Mouse (Mus musculus) stomach, embryonic 16.5 days (tissue): ENCODE data around the gene Pym1. TPM values are rescaled to one million over a fixed set of nuclear protein-coding genes. Genes with fewer than 3 reads are reported as not detected.

Experiments
- ATAC-seq: fragments of 200-750 bp; cut with Nextera tagmentation; 2 replicates; pipeline ENCODE4 v1.8.0; 2017; ENCODE audit warnings: moderate number of reproducible peaks, moderate TSS enrichment; ENCODE audit not compliant: insufficient read depth, low FRiP score
- H3K27ac ChIP-seq: fragments of 300-500 bp; sonication (generic); 2 replicates; pipeline ENCODE4 v1.5.1; 2014; ENCODE audit warnings: low read length
- H3K27me3 ChIP-seq: fragments of 300-500 bp; sonication (generic); 2 replicates; pipeline ENCODE4 v1.6.1; 2014; ENCODE audit warnings: low read length, control low read depth, mixed read lengths; ENCODE audit not compliant: control insufficient read depth, insufficient read depth
- H3K36me3 ChIP-seq: fragments of 300-500 bp; sonication (generic); 2 replicates; pipeline ENCODE4 v1.6.1; 2014; ENCODE audit warnings: low read length; ENCODE audit not compliant: control insufficient read depth, insufficient read depth
- H3K4me1 ChIP-seq: fragments of 300-500 bp; sonication (generic); 2 replicates; pipeline ENCODE4 v1.6.1; 2014; ENCODE audit warnings: low read length, control low read depth, mixed read lengths; ENCODE audit not compliant: control insufficient read depth, insufficient read depth
- H3K4me2 ChIP-seq: fragments of 300-500 bp; sonication (generic); 2 replicates; pipeline ENCODE4 v1.6.1; 2014; ENCODE audit warnings: low read depth, low read length, mixed read lengths
- H3K4me3 ChIP-seq: fragments of 300-500 bp; sonication (generic); replicated peaks from 2 replicates; pipeline ENCODE4 v1.5.1; 2014; ENCODE audit warnings: mild to moderate bottlenecking, low read length
- H3K9ac ChIP-seq: fragments of 300-500 bp; sonication (generic); 2 replicates; pipeline ENCODE4 v1.6.1; 2014; ENCODE audit warnings: low read length
- H3K9me3 ChIP-seq: fragments of 300-500 bp; sonication (generic); replicated peaks from 2 replicates; pipeline ENCODE4 v1.6.1; 2016; ENCODE audit warnings: low read length, control low read depth; ENCODE audit not compliant: control insufficient read depth
- WGBS: fragments of 180-500 bp; shearing (Covaris S2); extraction: QIAGEN DNeasy Blood & Tissue Kit; methylation state at CpG from one replicate; pipeline ENCODE4 v1.1.7; 2014; 5-methylcytosine and 5-hydroxymethylcytosine counted together
- polyA plus RNA-seq: library from polyadenylated mRNA; unstranded; fragments of >200 nt; fragmentation: Nextera tagmentation; extraction: Ambion mirVana; gene quantifications from 2 replicates; pipeline ENCODE4 v1.2.1, GENCODE M21; 2015

Gene Pym1
- polyA plus RNA-seq, 1 experiment from 2014 or later, result 35.0 TPM

- Histone ChIP-seq H3K4me2 (no peak overlapping the region), H3K4me3 (no peak overlapping the region), H3K27ac (peak overlapping the region; percentile 79), H3K9me3 (no peaks in the 10 kb centered on the region), H3K36me3 (no peaks in the 10 kb centered on the region), H3K9ac (no peak overlapping the region), H3K4me1 (peaks cover 13% of the 10 kb centered on the region; the same call in 1 of the 2 replicates), H3K27me3 (no peaks in the 10 kb centered on the region)
- 96% methylated on average over 2 of the region's 2 CpGs for WGBS
- ATAC-seq, result no peak
These were observed 30.8 kb downstream of the Pym1 start for GRCm38 (mm10) chr10:128778441-128778840.

GRCm38 (mm10) chr10:128779011-128779795 lies 31.5 kb downstream of the Pym1 start:
- peak; percentile 96 for ATAC-seq
- Histone ChIP-seq H3K27ac (peak overlapping the region; percentile 79), H3K9me3 (no peaks in the 10 kb centered on the region), H3K4me1 (peaks cover 13% of the 10 kb centered on the region; the same call in 1 of the 2 replicates), H3K4me2 (0 out of 2 replicates have a peak overlapping the region, but pooled peaks have one; percentile 8), H3K36me3 (no peaks in the 10 kb centered on the region), H3K4me3 (no peak overlapping the region), H3K9ac (no peak overlapping the region), H3K27me3 (no peaks in the 10 kb centered on the region)
- WGBS, result 24% methylated on average over 8 of the region's 8 CpGs

DNA sequence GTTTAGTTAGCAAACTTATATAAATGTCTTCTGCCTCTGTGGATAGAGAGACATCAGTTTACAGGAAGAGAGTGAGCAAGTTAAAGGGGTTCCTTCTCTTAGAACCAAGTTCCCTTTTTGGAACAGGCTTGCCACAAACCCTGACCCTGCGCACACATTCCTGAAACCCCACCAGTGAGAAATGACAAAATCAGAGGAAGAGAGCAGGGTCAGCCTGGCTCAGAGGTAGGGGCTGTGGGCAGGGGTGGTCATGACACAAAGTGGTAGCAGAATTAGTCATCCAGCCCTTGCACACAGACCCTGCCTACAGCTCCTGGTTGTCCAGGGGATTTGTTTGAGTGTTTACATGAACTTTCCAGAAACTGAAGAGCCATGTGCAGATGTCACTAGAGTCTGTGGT lies 32.5 kb downstream of the Pym1 start:
- H3K4me3 ChIP-seq, result no peak overlapping the region
- H3K9me3 ChIP-seq, result peaks cover 3% of the 10 kb centered on the region; the same call in 1 of the 2 replicates
- H3K27ac ChIP-seq, result no peak overlapping the region
- 90% methylated on average over 1 of the region's 1 CpGs for WGBS
- no peak for ATAC-seq
- H3K36me3 ChIP-seq, result no peaks in the 10 kb centered on the region
- H3K4me1 ChIP-seq, result peaks cover 13% of the 10 kb centered on the region; the same call in 1 of the 2 replicates
- no peak overlapping the region for H3K4me2 ChIP-seq
- no peak overlapping the region for H3K9ac ChIP-seq
- H3K27me3 ChIP-seq, result no peaks in the 10 kb centered on the region

- Histone ChIP-seq H3K36me3 (no peaks in the 10 kb centered on the region), H3K4me2 (peak within 1 kb of the TSS; percentile 31; the same call in 1 of the 2 replicates), H3K27me3 (no peaks in the 10 kb centered on the region), H3K9me3 (no peaks in the 10 kb centered on the region), H3K9ac (peak within 1 kb of the TSS; percentile 50; the same call in 1 of the 2 replicates), H3K4me3 (peak within 1 kb of the TSS; percentile 24), H3K4me1 (no peaks in the 10 kb centered on the region), H3K27ac (no peak within 1 kb of the TSS)
- 57% methylated on average over 7 of the region's 7 CpGs for WGBS
- ATAC-seq, result no peak
These were observed 42.9 kb downstream of the Pym1 start, which contains the start of gene Mmp19 for GRCm38 (mm10) chr10:128790398-128791124. TSS of gene Mmp19 (plus strand) at chr10:128790910.

DNA sequence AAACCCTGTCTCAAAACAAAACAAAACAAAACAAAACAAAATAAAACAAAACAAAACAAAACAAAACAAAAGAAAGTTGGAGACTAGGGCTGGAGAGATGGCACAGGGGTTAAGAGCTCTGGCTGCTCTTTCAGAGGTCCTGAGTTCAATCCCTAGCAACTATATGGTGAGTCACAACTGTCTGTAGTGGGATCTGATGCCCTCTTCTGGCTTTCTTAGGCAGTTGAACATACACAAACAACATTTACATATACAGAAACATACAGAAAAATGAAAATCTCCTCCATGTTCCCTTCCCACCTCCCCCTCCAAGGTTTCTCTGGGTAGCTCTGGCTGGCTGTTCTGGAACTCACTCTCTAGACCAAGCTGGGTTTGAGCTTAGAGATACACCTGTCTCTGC lies 44.4 kb downstream of the Pym1 start:
- H3K4me2 ChIP-seq, result no peak overlapping the region
- no peak overlapping the region for H3K4me3 ChIP-seq
- H3K9me3 ChIP-seq, result no peaks in the 10 kb centered on the region
- H3K27me3 ChIP-seq, result no peaks in the 10 kb centered on the region
- H3K36me3 ChIP-seq, result no peaks in the 10 kb centered on the region
- no peak for ATAC-seq
- no peaks in the 10 kb centered on the region for H3K4me1 ChIP-seq
- no peak overlapping the region for H3K9ac ChIP-seq
- no peak overlapping the region for H3K27ac ChIP-seq

DNA sequence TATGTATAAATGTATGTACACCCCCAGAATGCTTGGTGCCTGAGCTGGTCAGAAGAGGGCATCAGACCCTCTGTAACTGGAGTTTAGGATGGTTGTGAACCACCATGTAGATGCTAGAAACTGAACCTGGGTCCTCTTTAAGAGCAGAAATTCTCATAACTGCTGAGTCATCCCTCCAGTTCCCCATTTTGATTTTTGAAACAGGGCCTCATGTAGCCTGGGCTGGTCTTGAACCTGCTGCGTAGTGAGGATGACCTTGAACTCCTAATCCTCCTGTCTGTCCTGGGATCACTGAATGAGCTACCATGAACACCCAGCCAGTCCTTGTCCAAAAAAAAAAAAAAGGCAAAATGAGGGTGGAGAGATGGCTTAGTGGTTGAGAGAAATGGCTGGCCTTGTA lies 45.6 kb downstream of the Pym1 start:
- Histone ChIP-seq H3K9me3 (no peaks in the 10 kb centered on the region), H3K36me3 (no peaks in the 10 kb centered on the region), H3K4me2 (no peak overlapping the region), H3K4me1 (no peaks in the 10 kb centered on the region), H3K9ac (no peak overlapping the region), H3K27me3 (no peaks in the 10 kb centered on the region), H3K27ac (no peak overlapping the region), H3K4me3 (no peak overlapping the region)
- WGBS, result 88% methylated on average over 1 of the region's 1 CpGs
- no peak for ATAC-seq

GRCm38 (mm10) chr10:128794391-128794790 lies 46.7 kb downstream of the Pym1 start:
- H3K4me2 ChIP-seq, result no peak overlapping the region
- H3K36me3 ChIP-seq, result no peaks in the 10 kb centered on the region
- 80% methylated on average over 5 of the region's 5 CpGs for WGBS
- ATAC-seq, result no peak
- no peaks in the 10 kb centered on the region for H3K9me3 ChIP-seq
- H3K9ac ChIP-seq, result no peak overlapping the region
- H3K27me3 ChIP-seq, result no peaks in the 10 kb centered on the region
- no peak overlapping the region for H3K4me3 ChIP-seq
- H3K27ac ChIP-seq, result no peak overlapping the region
- H3K4me1 ChIP-seq, result no peaks in the 10 kb centered on the region

DNA sequence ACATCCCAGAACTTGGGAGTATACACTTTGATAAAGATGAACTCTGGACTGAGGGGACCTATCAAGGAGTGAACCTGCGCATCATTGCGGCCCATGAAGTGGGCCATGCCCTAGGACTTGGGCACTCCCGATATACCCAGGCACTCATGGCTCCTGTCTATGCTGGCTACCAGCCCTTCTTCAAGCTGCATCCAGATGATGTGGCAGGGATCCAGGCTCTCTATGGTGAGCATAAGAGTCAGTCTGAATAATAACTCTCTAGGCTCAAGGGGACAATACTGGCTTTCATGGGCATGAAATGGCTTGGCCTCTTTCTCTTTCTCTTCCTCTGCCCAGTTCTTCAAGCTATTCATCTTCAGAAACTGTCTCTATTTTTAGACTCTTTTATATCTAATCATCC lies 47.9 kb downstream of the Pym1 start:
- no peaks in the 10 kb centered on the region for H3K36me3 ChIP-seq
- WGBS, result 99% methylated on average over 3 of the region's 3 CpGs
- H3K27me3 ChIP-seq, result no peaks in the 10 kb centered on the region
- no peak overlapping the region for H3K9ac ChIP-seq
- ATAC-seq, result no peak
- H3K4me3 ChIP-seq, result no peak overlapping the region
- H3K4me1 ChIP-seq, result no peaks in the 10 kb centered on the region
- H3K27ac ChIP-seq, result no peak overlapping the region
- H3K9me3 ChIP-seq, result no peaks in the 10 kb centered on the region
- H3K4me2 ChIP-seq, result no peak overlapping the region

DNA sequence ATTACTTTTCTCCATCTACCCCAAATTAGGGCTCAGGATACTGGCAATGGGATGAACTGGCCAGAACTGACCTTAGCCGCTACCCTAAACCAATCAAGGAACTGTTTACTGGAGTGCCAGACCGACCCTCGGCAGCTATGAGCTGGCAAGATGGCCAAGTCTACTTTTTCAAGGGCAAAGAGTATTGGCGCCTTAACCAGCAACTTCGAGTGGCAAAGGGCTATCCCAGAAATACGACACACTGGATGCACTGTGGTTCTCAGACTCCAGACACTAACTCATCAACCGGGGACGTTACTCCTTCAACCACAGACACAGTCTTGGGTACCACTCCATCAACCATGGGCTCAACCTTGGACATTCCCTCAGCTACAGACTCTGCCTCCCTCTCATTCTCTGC lies 51.0 kb downstream of the Pym1 start:
- no peaks in the 10 kb centered on the region for H3K27me3 ChIP-seq
- ATAC-seq, result no peak
- 92% methylated on average over 8 of the region's 8 CpGs for WGBS
- peaks cover 4% of the 10 kb centered on the region; the same call in 1 of the 2 replicates for H3K4me1 ChIP-seq
- H3K4me3 ChIP-seq, result no peak overlapping the region
- H3K9ac ChIP-seq, result no peak overlapping the region
- no peaks in the 10 kb centered on the region for H3K9me3 ChIP-seq
- no peak overlapping the region for H3K4me2 ChIP-seq
- no peaks in the 10 kb centered on the region for H3K36me3 ChIP-seq
- no peak overlapping the region for H3K27ac ChIP-seq
